Mouse (Mus musculus): ENCODE results near the gene Tmem131. TPM values are rescaled to one million over a fixed set of nuclear protein-coding genes. Genes with fewer than 3 reads are reported as not detected.

The Tmem131 gene
- polyA plus RNA-seq, 1 experiment from 2014 or later: 44.4 TPM

DNA sequence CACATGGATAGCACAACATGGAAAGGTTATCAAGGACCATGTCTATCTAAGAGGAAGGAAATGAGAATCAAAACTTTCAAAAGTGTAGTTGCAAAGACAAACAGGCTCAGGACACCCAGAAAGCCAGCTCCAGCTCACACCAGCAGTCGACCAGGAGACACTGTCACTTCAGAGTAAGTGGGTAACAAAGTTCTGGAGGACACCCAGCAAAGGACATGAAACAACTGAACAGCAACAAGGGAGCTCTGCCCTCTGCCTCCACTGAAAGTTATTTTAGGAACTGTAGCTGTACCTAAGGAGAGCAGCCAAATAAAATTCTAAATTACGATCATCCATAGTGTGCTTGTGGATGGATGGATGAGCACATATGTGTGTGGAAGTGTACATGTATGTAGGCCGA, 56.3 kb downstream of the Tmem131 start:
- ChIA-PET CTCF (interaction anchor here (1.1 to 1.6 kb wide), 2 partner anchors 18 to 19 kb away, joined by 3 to 4 read pairs; no protein-coding TSS in a partner anchor), POLR2A (interaction anchor here (0.6 kb wide), 1 partner anchor 772 kb away, joined by 4 read pairs; no protein-coding TSS in a partner anchor)
- DNase-seq (ENCODE audit: low read depth, low spot score) (no peak), ATAC-seq (no peak)
- H3K27me3 ChIP-seq: no peaks in the 10 kb centered on the region
- in situ Hi-C loops (cut with MboI; ENCODE audit: low pct_unique_long_range_greater_than_20kb): no loop called here
- TF ChIP-seq CTCF (IDR thresholded peaks at IDR 0.05): no peak

DNA sequence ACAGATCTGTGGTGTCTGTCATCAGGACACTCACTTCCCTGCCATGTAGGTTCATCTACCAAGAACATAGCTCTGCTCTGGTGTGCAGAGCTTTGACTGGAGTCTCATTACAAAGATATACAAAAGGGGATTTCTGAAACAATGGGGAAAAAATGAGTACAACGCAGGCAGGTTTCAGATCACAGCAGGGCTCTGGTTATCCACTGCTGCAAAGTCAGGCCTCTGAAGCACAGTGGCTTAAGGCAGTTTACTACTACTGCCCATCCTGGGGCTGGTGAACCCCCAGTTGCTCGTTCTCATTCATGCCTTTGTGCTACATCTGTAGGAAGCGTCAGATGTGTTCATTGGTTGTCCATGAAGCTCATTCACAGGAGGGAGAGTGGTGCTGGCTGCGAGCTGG, 57.0 kb downstream of the Tmem131 start:
- ATAC-seq (no peak), DNase-seq (ENCODE audit: low read depth, low spot score) (no peak)
- no peaks in the 10 kb centered on the region for H3K27me3 ChIP-seq
- in situ Hi-C loops (cut with MboI; ENCODE audit: low pct_unique_long_range_greater_than_20kb): no loop called here
- POLR2A ChIA-PET: no interaction called here
- TF ChIP-seq CTCF (IDR thresholded peaks at IDR 0.05): no peak
- CTCF ChIA-PET: no interaction called here

DNA sequence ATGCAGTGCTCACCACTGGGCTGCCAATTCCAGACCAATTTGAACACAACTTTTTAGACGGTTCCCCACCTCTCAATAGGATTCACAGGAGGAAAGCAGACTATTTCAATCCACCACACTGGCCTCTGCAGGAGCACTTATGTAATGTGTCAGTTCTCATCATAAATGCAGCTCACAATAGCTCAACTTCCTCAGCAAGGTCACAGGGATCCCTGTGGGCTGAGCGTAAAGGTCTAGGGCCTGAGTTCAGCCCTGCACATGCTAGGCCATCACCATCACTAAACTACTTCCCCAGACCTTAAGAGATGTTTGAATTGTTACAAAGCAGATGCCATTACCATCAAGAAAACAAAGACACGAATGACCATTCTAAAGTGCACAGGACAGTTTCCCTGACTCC, 58.9 kb downstream of the Tmem131 start:
- TF ChIP-seq CTCF (IDR thresholded peaks at IDR 0.05): no peak
- ATAC-seq: no peak
- no peak for DNase-seq (ENCODE audit: low read depth, low spot score)
- H3K27me3 ChIP-seq: no peaks in the 10 kb centered on the region
- in situ Hi-C loops (cut with MboI; ENCODE audit: low pct_unique_long_range_greater_than_20kb): no loop called here
- CTCF ChIA-PET: no interaction called here
- POLR2A ChIA-PET: no interaction called here

DNA sequence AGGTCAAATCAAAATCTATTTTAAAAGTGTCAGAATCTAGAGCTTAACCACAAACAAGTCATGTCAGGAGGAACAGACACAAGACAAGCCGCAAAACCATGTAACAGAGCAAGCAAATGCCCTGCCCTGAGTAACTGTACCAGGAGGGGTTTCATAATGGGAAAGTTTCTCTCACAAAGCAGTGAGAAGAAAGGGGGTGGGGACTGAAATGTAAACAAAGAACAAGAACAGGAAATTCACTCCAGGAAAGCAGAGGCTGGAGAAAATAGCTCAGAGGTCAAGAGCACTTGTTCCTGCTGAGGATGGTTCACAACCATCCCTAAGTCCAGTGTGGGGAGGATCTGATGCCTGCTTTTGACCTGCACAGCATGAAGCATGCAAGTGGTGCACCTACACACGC, 59.7 kb downstream of the Tmem131 start:
- ChIA-PET CTCF (interaction anchor here (1.2 to 1.6 kb wide), 3 partner anchors 14 to 50 kb away, joined by 3 to 4 read pairs (median 3); no protein-coding TSS in a partner anchor), POLR2A (no interaction called here)
- in situ Hi-C loops (cut with MboI; ENCODE audit: low pct_unique_long_range_greater_than_20kb): no loop called here
- ATAC-seq (no peak), DNase-seq (ENCODE audit: low read depth, low spot score) (no peak)
- no peak for TF ChIP-seq CTCF (IDR thresholded peaks at IDR 0.05)
- no peaks in the 10 kb centered on the region for H3K27me3 ChIP-seq

DNA sequence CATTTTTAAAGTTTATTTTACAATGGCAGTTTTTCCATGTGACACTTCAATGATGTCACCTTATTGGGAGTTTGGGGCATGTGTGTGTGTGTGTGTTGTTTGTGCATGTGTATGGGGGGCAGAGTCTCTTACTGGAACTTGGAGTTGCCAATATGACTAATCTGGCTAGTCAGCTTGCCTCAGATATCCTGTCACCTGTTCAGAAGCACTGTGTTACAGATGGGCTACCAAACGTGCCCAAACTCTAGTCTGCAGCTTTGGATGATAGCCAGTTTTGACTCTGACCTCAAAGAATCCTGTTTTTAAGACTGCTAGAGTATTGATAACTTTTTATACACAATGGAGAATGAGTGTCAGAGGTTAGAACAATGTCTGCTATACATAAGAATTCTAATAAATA, 64.3 kb downstream of the Tmem131 start:
- DNase-seq (ENCODE audit: low read depth, low spot score): no peak
- no peaks in the 10 kb centered on the region for H3K27me3 ChIP-seq
- in situ Hi-C loops (cut with MboI; ENCODE audit: low pct_unique_long_range_greater_than_20kb): no loop called here
- POLR2A ChIA-PET: no interaction called here
- CTCF ChIA-PET: interaction anchor here (1.1 to 1.3 kb wide), 2 partner anchors 12 to 26 kb away, joined by 3 read pairs; no protein-coding TSS in a partner anchor
- no peak for ATAC-seq
- TF ChIP-seq CTCF (IDR thresholded peaks at IDR 0.05): no peak

DNA sequence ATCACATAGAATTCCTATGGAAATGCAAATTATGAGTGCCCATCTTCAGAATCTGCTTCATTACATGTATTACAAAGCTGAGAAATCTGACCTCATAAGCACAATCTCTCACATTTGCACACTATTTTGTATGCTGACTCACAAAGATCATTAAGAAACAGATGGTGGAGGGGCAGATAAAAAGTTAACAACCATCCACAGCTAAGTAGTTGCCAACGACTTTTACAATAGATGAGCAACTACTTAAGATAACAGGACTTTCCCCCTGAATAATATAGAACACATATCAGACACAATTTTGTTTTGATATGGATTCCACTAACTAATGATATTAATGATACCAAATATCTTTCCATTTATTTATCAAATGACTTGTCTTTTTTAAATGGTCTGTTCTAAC, 66.3 kb downstream of the Tmem131 start:
- ChIA-PET POLR2A (no interaction called here), CTCF (interaction anchor here (0.8 kb wide), 1 partner anchor 42 kb away, joined by 3 read pairs; no protein-coding TSS in a partner anchor)
- DNase-seq (ENCODE audit: low read depth, low spot score) (no peak), ATAC-seq (no peak)
- TF ChIP-seq CTCF (IDR thresholded peaks at IDR 0.05): no peak
- in situ Hi-C loops (cut with MboI; ENCODE audit: low pct_unique_long_range_greater_than_20kb): no loop called here
- no peaks in the 10 kb centered on the region for H3K27me3 ChIP-seq

DNA sequence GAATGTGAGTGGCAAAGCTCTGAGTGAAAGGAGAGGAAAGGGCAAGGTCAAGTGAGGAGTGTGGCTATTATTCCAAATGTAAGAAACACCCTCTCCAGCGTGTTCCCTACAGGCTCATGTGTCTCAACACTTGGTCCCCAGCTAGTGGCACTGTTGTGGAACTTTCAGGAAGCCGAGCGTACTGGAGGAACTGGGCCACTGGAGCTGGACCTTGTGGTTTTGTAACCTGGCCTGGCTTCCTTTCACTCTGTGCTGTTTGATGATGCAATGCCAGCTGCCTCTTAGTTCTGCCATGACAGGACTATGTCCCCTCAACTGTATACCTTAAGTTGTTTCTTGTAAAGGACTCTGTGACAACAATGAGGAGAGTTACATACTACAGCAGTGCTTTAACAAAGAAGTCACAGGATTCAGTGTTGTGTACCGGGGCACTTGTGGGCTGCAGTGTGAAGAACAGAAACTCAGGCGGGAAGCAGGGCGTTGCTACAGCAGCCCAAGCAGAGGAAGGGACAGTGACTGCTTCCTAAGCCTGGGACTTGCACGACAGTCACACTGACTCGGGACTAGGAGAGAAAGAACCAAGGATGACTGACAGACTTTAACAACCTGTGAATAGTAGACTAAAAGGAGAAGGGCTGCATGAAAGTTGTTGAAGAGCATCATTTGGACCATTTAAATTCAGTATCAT, 68.4 kb downstream of the Tmem131 start:
- DNase-seq (ENCODE audit: low read depth, low spot score): peak; percentile 7
- POLR2A ChIA-PET: no interaction called here
- CTCF ChIA-PET: interaction anchor here (1.3 kb wide), 1 partner anchor 40 kb away, joined by 3 read pairs; no protein-coding TSS in a partner anchor
- TF ChIP-seq CTCF (IDR thresholded peaks at IDR 0.05): peak; percentile 9
- in situ Hi-C loops (cut with MboI; ENCODE audit: low pct_unique_long_range_greater_than_20kb): no loop called here
- ATAC-seq: peak; percentile 66
- H3K27me3 ChIP-seq: no peaks in the 10 kb centered on the region

DNA sequence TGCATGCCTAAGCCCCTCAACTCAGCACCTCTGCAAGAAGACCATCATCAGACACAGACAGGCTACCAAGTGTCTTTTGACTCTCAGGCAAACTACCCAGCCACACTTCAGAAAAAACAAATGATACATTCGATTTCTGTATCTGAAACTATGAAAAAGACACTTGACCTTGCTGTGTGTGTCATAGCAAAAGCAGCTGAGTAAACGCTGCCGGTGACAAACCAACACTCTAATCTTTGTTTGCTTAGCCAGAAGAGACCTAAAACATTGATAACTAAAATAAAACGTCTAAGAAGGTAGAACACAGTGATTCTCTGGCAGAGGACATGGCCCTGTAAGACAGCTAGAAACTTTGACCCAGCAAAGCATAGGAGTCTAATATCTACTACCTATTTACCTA, 72.2 kb downstream of the Tmem131 start:
- H3K27me3 ChIP-seq: no peaks in the 10 kb centered on the region
- in situ Hi-C loops (cut with MboI; ENCODE audit: low pct_unique_long_range_greater_than_20kb): no loop called here
- TF ChIP-seq CTCF (IDR thresholded peaks at IDR 0.05): no peak
- CTCF ChIA-PET: no interaction called here
- DNase-seq (ENCODE audit: low read depth, low spot score) (no peak), ATAC-seq (no peak)
- POLR2A ChIA-PET: no interaction called here

DNA sequence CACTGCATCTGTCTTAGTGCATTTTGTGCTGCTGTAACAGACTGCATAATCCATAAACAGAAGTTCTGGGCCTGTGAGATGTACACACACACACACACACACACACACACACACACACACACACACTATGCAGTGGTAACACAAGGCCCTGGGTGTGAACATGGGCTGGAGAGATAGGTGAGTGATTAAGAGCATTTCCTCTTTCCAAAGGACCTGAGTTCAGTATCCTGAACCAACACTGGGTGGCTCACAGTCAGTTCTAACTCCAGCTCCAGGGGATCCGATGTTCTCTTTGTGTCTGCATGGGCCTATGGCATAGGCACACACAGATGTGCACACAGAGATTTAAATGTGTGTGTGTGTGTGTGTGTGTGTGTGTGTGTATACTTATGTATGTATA, 72.9 kb downstream of the Tmem131 start:
- POLR2A ChIA-PET: no interaction called here
- no peak for ATAC-seq
- H3K27me3 ChIP-seq: no peaks in the 10 kb centered on the region
- TF ChIP-seq CTCF (IDR thresholded peaks at IDR 0.05): no peak
- CTCF ChIA-PET: no interaction called here
- in situ Hi-C loops (cut with MboI; ENCODE audit: low pct_unique_long_range_greater_than_20kb): no loop called here
- no peak for DNase-seq (ENCODE audit: low read depth, low spot score)

DNA sequence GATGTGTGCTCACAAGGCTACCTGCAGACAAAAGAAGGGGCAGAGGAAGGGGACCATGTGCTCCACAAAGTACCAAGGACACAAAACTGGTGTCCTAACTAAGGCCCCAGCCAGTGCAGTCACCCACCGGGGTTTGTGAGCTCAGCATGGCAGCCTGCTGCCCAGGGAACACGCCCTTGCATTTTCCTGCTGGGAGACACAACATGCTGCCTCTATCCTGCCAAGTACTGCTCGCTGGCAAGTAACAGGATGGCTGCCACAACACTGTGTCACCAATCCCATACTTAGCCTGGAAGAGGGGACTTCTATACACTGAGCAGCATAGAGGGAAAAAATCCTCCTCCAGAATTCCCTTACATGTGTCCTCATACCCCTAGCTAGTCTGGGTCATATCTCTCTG, 78.7 kb downstream of the Tmem131 start:
- no peaks in the 10 kb centered on the region for H3K27me3 ChIP-seq
- POLR2A ChIA-PET: no interaction called here
- CTCF ChIA-PET: interaction anchor here (1.7 kb wide), 1 partner anchor 10 kb away, joined by 4 read pairs; no protein-coding TSS in a partner anchor
- DNase-seq (ENCODE audit: low read depth, low spot score) (no peak), ATAC-seq (no peak)
- TF ChIP-seq CTCF (IDR thresholded peaks at IDR 0.05): no peak
- in situ Hi-C loops (cut with MboI; ENCODE audit: low pct_unique_long_range_greater_than_20kb): no loop called here

DNA sequence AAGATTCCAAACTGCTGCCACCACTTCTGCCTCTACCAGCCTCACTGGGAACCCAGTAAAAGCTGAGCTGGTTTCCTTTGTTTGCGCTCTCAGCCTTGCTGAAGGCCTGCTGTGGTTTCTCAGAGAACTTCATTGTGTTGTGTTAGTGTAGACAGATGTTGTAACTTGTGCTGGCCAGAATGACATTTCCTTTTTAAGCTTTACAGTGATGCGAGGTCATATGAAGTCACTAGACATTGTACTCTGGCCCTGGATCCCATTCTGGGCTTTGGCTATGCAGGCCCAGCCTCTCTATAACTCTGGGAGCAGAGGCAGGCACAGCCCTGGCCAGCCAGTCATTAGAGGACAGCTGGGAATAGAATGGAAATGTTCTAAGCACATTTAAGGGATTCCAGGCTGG, 81.7 kb downstream of the Tmem131 start:
- no peak for DNase-seq (ENCODE audit: low read depth, low spot score)
- H3K27me3 ChIP-seq: no peaks in the 10 kb centered on the region
- CTCF ChIA-PET: interaction anchor here (1.1 kb wide), 1 partner anchor 11 kb away, joined by 5 read pairs; no protein-coding TSS in a partner anchor
- TF ChIP-seq CTCF (IDR thresholded peaks at IDR 0.05): no peak
- no peak for ATAC-seq
- POLR2A ChIA-PET: no interaction called here
- in situ Hi-C loops (cut with MboI; ENCODE audit: low pct_unique_long_range_greater_than_20kb): no loop called here

Measured in Patski (cell line).